Mouse (Mus musculus) liver, embryonic 14 days (tissue): ENCODE data around the gene Gosr2. TPM values are rescaled to one million over a fixed set of nuclear protein-coding genes. Genes with fewer than 3 reads are reported as not detected.

Experiments used
- polyA plus RNA-seq: library from polyadenylated mRNA; depleted of rRNA; stranded (reverse); fragments of >200 nt; gene quantifications from 2 replicates; pipeline ENCODE4 v1.2.3, GENCODE M21; 2012; rRNA removed

The Gosr2 gene
- 25.9 and 29.9 TPM in 2 replicates for polyA plus RNA-seq

GRCm38 (mm10) chr11:103697565-103698176 is at the start of gene Gosr2:
Gene Gosr2 (minus strand): TSS chr11:103697898.

GRCm38 (mm10) chr11:103649301-103649982 is 48.3 kb downstream of the Gosr2 start, which contains the start of gene Rprml:
Gene Rprml (plus strand): TSS chr11:103649570.

GRCm38 (mm10) chr11:103638790-103639189 is 58.9 kb downstream of the Gosr2 start, which contains the start of gene Lyzl6:
Gene Lyzl6 (minus strand): TSS chr11:103638890.

Other genes starting within 250 kb of the Gosr2 start
- not detected in 2 replicates for gene Lrrc37a, start 193.3 kb downstream of the Gosr2 start, polyA plus RNA-seq
- gene Gm884, start 76.8 kb downstream of the Gosr2 start, polyA plus RNA-seq, result not detected in 2 replicates
- gene Lyzl6, start 59.0 kb downstream of the Gosr2 start, polyA plus RNA-seq, result not detected in 2 replicates
- 0.03 TPM in 1 of 2 replicates, not detected in the other for gene Rprml, start 48.3 kb downstream of the Gosr2 start, polyA plus RNA-seq
- 0.01 TPM in 2 replicates for gene Wnt9b, start 51.9 kb upstream of the Gosr2 start, polyA plus RNA-seq
- gene Wnt3, start 76.3 kb upstream of the Gosr2 start, polyA plus RNA-seq, result 0.01 TPM in 2 replicates